Mouse (Mus musculus): ENCODE results near the gene Mrpl39.

The Mrpl39 gene

DNA sequence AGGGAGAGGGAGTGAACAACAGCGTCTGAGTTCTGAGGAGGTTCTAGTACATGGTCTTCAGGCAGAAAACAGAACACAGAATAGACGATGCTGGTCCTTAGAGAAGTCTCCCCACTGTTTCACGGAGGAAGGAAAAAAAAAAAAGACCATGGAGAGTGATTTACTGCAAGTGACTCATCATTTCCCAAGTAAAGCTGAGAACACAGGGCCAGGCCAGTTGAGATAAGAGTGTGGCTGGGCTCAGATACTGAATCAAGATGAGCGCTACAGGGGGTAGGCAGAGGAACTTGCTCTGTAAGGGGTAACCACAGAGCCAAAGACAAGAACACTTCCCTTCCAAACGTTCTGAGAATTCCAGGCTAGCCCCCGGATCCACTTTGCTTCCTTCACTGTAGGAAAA lies 36.8 kb downstream of the Mrpl39 start:
- no peak for DNase-seq (ENCODE audit: low spot score)

DNA sequence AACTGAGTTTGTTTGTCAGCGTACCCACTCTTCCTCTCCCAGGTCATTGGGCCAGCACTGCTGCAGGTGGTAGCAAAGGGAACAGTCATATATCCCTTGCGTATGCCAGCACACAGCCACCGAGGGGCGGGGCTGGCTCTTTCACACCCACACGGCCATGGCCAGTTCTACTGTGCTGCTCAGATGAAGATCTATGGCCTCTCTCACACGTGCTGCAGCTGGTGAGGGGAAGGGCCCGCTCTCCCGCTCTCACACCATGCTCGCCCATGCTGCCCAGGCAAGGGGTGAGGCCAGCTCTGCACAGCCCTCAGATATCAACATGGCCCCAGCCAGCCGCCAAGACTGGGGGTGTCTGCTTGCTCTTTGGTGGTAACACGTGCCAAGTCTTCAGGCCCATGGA lies 39.4 kb downstream of the Mrpl39 start:
- DNase-seq (ENCODE audit: low spot score) = no peak

DNA sequence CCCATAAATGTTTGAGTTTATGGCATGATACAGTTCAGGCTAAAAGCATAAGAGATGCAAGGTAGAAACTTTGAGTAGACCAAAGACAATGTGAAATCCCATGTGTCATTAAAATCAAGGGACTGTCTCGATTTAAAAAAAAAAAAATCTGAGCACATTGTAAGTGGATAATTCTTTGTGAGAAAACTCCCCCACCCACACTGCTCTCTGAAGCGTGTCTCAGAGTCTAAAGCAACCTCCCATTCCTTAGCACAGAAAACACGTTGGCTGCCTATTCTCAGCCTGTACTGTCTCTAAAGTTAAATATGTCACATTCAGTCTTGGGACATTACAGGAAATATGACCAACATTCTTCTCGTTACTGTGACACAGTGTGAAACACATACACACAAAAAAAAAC lies 53.6 kb downstream of the Mrpl39 start:
- DNase-seq (ENCODE audit: low spot score) = no peak

DNA sequence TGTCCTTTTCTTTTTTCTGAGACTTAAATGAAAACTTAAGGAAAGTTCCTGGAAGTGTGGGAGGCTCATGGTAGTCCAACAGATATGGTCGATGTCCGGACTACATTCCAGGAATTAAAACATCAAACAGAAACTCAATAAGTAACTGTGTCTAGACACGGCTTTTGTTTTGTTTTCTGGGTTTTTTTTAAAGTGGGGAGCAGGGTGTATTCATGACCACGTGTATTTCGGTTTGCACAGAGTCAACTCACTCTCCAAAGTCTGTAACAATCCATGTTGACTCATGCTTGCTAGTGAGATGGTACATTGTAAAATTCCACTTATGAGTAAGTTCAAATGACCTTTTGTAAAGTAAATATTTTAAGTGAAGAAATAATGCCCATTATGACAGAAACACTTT lies 54.8 kb downstream of the Mrpl39 start:
- DNase-seq (ENCODE audit: low spot score) = no peak

DNA sequence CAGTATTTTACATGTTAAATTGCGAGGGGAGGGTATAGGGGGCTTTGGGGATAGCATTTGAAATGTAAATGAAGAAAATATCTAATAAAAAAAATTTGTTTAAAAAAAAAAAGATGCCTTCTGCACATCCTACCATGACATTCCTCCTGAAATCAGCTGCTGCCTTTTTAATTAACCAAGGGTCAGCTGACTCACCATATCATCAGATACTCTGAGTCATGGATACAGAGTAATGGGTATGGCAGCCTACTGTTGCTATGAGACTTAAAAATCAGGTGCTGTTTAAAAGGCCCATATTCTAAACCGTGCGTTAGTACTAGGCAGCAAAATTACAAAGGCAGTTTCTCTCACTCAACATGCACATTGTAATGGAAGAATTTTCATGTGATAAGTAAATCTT lies 58.2 kb downstream of the Mrpl39 start:
- no peak for DNase-seq (ENCODE audit: low spot score)
